Mouse (Mus musculus): ENCODE data around the gene Rdh5. TPM values are rescaled to one million over a fixed set of nuclear protein-coding genes. Genes with fewer than 3 reads are reported as not detected.
A peak's percentile ranks its signal among the peaks of the same experiment; 100 is the strongest.

Gene Rdh5
- polyA plus RNA-seq, 1 experiment from 2014 or later, result 11.3 TPM

DNA sequence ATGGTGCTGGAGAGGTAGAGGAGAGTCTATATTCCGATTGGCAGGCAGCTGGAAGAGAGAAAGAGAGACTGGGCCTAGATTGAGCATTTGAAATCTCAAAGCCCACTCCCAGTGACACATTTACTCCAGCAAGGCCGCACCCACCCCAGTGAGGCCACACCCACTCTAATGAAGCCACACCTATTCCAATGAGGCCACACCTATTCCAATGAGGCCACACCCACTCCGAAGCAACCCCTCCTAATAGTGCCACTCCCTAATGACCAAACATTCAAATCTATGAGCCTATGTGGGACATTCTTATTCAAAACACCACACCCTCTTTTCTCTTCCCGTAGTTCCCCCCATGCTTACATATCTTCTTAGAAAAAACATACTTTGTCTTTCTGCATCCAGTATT is 24.8 kb upstream of the Rdh5 start:
- H3K36me3 ChIP-seq (ENCODE audit: control insufficient read depth, insufficient read depth, low read length), result no peaks in the 10 kb centered on the region
- no peak overlapping the region for H3K4me3 ChIP-seq (ENCODE audit: low read depth, low read length)
- H3K4me2 ChIP-seq, result no peak overlapping the region
- no peaks in the 10 kb centered on the region; the same call in 1 of the 2 replicates for H3K27me3 ChIP-seq (ENCODE audit: control insufficient read depth, insufficient read depth, low read length)
- no peak for ATAC-seq (ENCODE audit: low FRiP score)
- no peaks in the 10 kb centered on the region for H3K4me1 ChIP-seq (ENCODE audit: control insufficient read depth, insufficient read depth, low read length)
- DNase-seq (ENCODE audit: low spot score, missing footprints), result no peak
- H3K9ac ChIP-seq (ENCODE audit: low read length), result no peak overlapping the region
- WGBS, result 88% methylated on average over 4 of the region's 4 CpGs
- H3K9me3 ChIP-seq (ENCODE audit: control insufficient read depth, low read length), result no peaks in the 10 kb centered on the region
- H3K27ac ChIP-seq (ENCODE audit: low read depth, low read length), result no peak overlapping the region

DNA sequence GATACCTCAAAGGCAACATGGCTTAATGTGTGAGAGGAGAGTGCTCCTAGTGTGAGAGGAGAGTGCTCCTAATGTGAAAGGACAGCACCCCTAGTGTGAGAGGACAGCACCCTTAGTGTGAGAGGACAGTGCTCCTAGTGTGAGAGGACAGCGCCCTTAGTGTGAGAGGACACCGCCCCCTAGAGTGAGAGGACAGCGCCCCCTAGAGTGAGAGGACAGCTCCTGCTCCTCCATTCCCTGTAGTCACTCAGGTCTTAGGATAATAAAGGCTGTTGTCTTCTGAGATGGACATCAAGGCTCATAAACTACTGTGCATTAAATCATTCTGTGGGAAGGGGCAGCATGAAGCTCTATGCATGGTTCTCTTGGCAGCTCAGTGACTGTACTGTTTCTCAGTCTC is 23.0 kb upstream of the Rdh5 start:
- H3K4me1 ChIP-seq (ENCODE audit: control insufficient read depth, insufficient read depth, low read length), result no peaks in the 10 kb centered on the region
- no peaks in the 10 kb centered on the region for H3K36me3 ChIP-seq (ENCODE audit: control insufficient read depth, insufficient read depth, low read length)
- H3K27me3 ChIP-seq (ENCODE audit: control insufficient read depth, insufficient read depth, low read length), result no peaks in the 10 kb centered on the region; the same call in 1 of the 2 replicates
- DNase-seq (ENCODE audit: low spot score, missing footprints) (no peak), ATAC-seq (ENCODE audit: low FRiP score) (no peak; the same call in 1 of the 2 replicates)
- H3K4me2 ChIP-seq, result no peak overlapping the region
- 21% methylated on average over 3 of the region's 3 CpGs for WGBS
- H3K9me3 ChIP-seq (ENCODE audit: control insufficient read depth, low read length), result no peaks in the 10 kb centered on the region
- H3K9ac ChIP-seq (ENCODE audit: low read length), result no peak overlapping the region
- H3K4me3 ChIP-seq (ENCODE audit: low read depth, low read length), result no peak overlapping the region
- H3K27ac ChIP-seq (ENCODE audit: low read depth, low read length), result no peak overlapping the region

DNA sequence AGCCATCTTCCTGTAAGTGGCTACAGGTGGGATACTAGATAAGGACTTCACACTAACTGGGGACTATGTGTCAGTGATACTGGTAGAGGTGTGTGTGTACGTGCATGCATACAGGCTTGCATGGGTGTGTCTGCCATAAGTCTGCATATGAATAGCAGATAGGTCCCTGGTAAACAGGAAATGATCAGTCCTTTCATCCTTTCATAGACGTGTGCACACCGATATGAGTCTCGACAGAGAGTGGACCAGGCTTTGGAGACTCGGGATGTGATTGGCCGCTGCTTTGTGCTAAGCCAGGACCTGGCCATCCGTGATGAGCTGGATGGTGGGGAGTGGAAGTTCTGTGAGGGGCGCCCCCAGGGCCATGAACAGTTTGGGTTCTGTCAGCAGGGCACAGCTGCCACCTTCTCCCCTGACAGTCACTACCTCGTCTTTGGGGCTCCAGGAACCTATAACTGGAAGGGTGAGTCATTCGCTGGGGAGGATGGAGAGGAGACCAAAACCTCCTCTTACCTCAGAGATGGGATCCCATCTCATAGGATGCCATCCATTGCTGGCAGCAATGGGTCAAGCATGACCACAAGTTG is 17.9 kb upstream of the Rdh5 start:
- DNase-seq (ENCODE audit: low spot score, missing footprints) (peak; percentile 62), ATAC-seq (ENCODE audit: low FRiP score) (no peak)
- 81% methylated on average over 10 of the region's 10 CpGs for WGBS
- H3K4me1 ChIP-seq (ENCODE audit: control insufficient read depth, insufficient read depth, low read length), result no peaks in the 10 kb centered on the region
- no peaks in the 10 kb centered on the region; the same call in 1 of the 2 replicates for H3K27me3 ChIP-seq (ENCODE audit: control insufficient read depth, insufficient read depth, low read length)
- no peak overlapping the region for H3K4me2 ChIP-seq
- H3K9me3 ChIP-seq (ENCODE audit: control insufficient read depth, low read length), result no peaks in the 10 kb centered on the region
- H3K9ac ChIP-seq (ENCODE audit: low read length), result no peak overlapping the region
- no peak overlapping the region for H3K4me3 ChIP-seq (ENCODE audit: low read depth, low read length)
- H3K27ac ChIP-seq (ENCODE audit: low read depth, low read length), result no peak overlapping the region
- H3K36me3 ChIP-seq (ENCODE audit: control insufficient read depth, insufficient read depth, low read length), result no peaks in the 10 kb centered on the region

- 66% methylated on average over 5 of the region's 5 CpGs for WGBS
- Histone ChIP-seq H3K36me3 (ENCODE audit: control insufficient read depth, insufficient read depth, low read length) (no peaks in the 10 kb centered on the region), H3K4me3 (ENCODE audit: low read depth, low read length) (no peak overlapping the region), H3K27ac (ENCODE audit: low read depth, low read length) (no peak overlapping the region), H3K9ac (ENCODE audit: low read length) (no peak overlapping the region), H3K9me3 (ENCODE audit: control insufficient read depth, low read length) (no peaks in the 10 kb centered on the region), H3K27me3 (ENCODE audit: control insufficient read depth, insufficient read depth, low read length) (peaks cover 15% of the 10 kb centered on the region), H3K4me2 (no peak overlapping the region), H3K4me1 (ENCODE audit: control insufficient read depth, insufficient read depth, low read length) (peaks cover 3% of the 10 kb centered on the region; the same call in 1 of the 2 replicates)
- no peak for DNase-seq (ENCODE audit: low spot score, missing footprints)
- ATAC-seq (ENCODE audit: low FRiP score), result no peak
Measured at GRCm38 (mm10) chr10:128938974-128939373, 16.3 kb upstream of the Rdh5 start.

GRCm38 (mm10) chr10:128938457-128938856 is 15.8 kb upstream of the Rdh5 start:
- Histone ChIP-seq H3K4me2 (no peak overlapping the region), H3K27me3 (ENCODE audit: control insufficient read depth, insufficient read depth, low read length) (peaks cover 20% of the 10 kb centered on the region), H3K4me3 (ENCODE audit: low read depth, low read length) (no peak overlapping the region), H3K4me1 (ENCODE audit: control insufficient read depth, insufficient read depth, low read length) (peaks cover 7% of the 10 kb centered on the region), H3K9me3 (ENCODE audit: control insufficient read depth, low read length) (no peaks in the 10 kb centered on the region), H3K36me3 (ENCODE audit: control insufficient read depth, insufficient read depth, low read length) (no peaks in the 10 kb centered on the region), H3K27ac (ENCODE audit: low read depth, low read length) (no peak overlapping the region), H3K9ac (ENCODE audit: low read length) (no peak overlapping the region)
- 85% methylated on average over 9 of the region's 9 CpGs for WGBS
- no peak for ATAC-seq (ENCODE audit: low FRiP score)
- DNase-seq (ENCODE audit: low spot score, missing footprints), result peak; percentile 21

DNA sequence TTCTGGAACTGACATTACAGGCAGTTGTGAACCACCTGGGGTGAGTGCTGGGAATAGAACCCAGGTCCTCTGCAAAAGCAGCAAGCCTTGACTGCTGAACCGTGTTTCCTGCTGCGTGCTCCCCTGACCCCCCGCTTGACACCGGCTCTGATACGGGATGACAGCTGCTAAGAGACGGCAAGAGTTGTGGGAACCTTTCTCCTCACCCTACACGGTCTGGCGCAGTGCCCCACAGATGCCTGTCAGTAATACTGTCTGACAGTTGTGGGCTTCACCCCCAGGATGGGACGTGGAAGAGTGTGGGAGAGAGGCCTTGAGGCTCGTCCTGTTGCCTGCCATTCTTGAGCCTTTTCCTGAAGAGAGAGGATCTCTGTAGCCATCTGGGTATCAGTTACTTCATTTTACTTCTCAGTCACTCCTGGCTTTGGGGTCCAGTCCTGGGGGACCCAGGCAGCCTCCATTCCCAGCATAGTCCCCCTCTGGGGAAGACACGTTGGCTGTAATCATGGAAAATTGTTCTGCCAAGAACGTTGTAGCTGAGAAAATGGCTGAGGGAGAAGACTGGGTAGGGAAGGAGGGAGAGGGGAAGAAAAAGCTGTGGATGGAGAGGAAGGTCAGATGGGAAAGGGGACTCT is 15.2 kb upstream of the Rdh5 start:
- H3K4me1 ChIP-seq (ENCODE audit: control insufficient read depth, insufficient read depth, low read length), result peaks cover 7% of the 10 kb centered on the region
- H3K36me3 ChIP-seq (ENCODE audit: control insufficient read depth, insufficient read depth, low read length), result no peaks in the 10 kb centered on the region
- H3K9ac ChIP-seq (ENCODE audit: low read length), result no peak overlapping the region
- no peak overlapping the region for H3K4me3 ChIP-seq (ENCODE audit: low read depth, low read length)
- H3K4me2 ChIP-seq, result no peak overlapping the region
- ATAC-seq (ENCODE audit: low FRiP score) (no peak), DNase-seq (ENCODE audit: low spot score, missing footprints) (peak; percentile 26)
- peaks cover 25% of the 10 kb centered on the region for H3K27me3 ChIP-seq (ENCODE audit: control insufficient read depth, insufficient read depth, low read length)
- H3K27ac ChIP-seq (ENCODE audit: low read depth, low read length), result no peak overlapping the region
- WGBS, result 77% methylated on average over 12 of the region's 12 CpGs
- H3K9me3 ChIP-seq (ENCODE audit: control insufficient read depth, low read length), result no peaks in the 10 kb centered on the region

DNA sequence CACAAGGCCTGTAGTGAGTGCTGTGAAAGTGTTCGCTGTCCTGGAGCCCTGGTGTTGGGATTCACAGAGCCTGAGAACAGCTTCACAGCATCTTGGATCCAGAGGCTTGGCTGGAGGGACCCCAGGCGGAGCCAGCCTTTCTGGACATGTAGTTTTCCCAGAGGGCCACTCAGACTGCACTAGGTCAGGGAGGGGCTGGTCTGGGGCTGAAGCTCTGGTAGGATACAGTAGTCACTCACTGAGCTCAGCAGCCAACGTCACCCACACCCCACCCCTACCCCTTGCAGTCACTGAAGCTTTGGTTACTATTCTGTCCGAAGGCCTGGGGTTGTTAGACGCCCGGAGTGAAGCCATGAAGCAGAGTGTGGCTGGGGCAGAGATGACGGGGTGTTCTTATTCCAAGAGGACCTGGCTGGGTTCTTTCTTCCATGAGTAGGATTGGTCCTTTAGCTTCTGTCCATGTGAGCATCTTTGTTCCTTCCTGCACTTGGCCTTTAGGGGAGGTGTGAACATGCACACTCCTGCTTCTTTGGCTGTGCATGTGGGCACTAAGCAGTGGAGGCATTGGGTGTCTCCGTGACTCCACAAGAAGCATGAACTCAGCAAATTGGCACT is 13.2 kb upstream of the Rdh5 start:
- Histone ChIP-seq H3K27me3 (ENCODE audit: control insufficient read depth, insufficient read depth, low read length) (peaks cover 36% of the 10 kb centered on the region), H3K9me3 (ENCODE audit: control insufficient read depth, low read length) (no peaks in the 10 kb centered on the region), H3K4me2 (no peak overlapping the region), H3K4me1 (ENCODE audit: control insufficient read depth, insufficient read depth, low read length) (peaks cover 7% of the 10 kb centered on the region), H3K36me3 (ENCODE audit: control insufficient read depth, insufficient read depth, low read length) (no peaks in the 10 kb centered on the region), H3K27ac (ENCODE audit: low read depth, low read length) (no peak overlapping the region), H3K4me3 (ENCODE audit: low read depth, low read length) (no peak overlapping the region), H3K9ac (ENCODE audit: low read length) (no peak overlapping the region)
- ATAC-seq (ENCODE audit: low FRiP score) (no peak), DNase-seq (ENCODE audit: low spot score, missing footprints) (no peak)
- 78% methylated on average over 8 of the region's 8 CpGs for whole genome bisulfite sequencing

DNA sequence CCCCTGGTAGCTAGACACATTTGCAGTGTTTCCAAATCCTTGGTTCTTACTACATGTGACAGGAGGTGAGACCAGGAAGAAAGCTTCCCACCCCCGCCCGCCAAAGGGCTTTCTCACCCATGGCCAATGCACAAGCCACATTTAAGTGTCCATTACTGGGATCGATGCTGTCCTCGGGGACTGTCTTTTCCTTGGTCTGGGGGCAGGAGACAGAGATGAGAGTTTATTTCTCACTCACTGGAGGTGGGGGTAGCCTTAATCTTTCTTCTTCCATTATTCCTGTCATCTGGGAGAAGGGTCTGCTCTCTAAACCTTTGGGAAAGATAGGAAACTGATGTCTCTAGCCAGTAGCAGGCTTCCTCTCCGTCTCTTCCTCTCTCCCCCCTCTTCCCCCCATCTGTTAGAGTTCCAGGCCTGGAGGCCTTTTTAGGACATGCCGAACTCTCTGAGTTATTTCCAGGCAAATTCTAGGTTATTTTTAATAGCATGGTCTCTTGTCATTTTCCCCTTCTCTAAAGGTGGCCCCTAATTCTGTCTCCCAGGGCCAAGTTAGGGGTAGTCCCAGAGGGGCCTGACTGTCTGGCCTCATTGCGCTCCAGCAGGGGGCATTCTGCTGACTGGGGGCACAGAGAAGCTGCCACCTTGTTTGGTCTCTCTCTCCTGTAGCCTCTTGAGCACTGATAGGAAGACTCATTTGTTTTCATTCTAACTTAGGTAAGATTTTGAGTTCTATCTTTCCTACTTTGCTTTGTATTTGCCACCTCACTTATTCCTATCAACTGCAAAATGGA is 12.5 kb upstream of the Rdh5 start:
- Histone ChIP-seq H3K4me1 (ENCODE audit: control insufficient read depth, insufficient read depth, low read length) (peaks cover 7% of the 10 kb centered on the region), H3K4me2 (no peak overlapping the region), H3K36me3 (ENCODE audit: control insufficient read depth, insufficient read depth, low read length) (no peaks in the 10 kb centered on the region), H3K9ac (ENCODE audit: low read length) (no peak overlapping the region), H3K27ac (ENCODE audit: low read depth, low read length) (no peak overlapping the region), H3K4me3 (ENCODE audit: low read depth, low read length) (no peak overlapping the region), H3K27me3 (ENCODE audit: control insufficient read depth, insufficient read depth, low read length) (peaks cover 36% of the 10 kb centered on the region), H3K9me3 (ENCODE audit: control insufficient read depth, low read length) (no peaks in the 10 kb centered on the region)
- WGBS, result 67% methylated on average over 7 of the region's 7 CpGs
- peak; percentile 81 for DNase-seq (ENCODE audit: low spot score, missing footprints)
- ATAC-seq (ENCODE audit: low FRiP score), result no peak
